Mouse (Mus musculus) heart, postnatal 0 days (tissue): ENCODE measurements around the gene Sars.

Source experiments
- CTCF ChIP-seq: IDR thresholded peaks from 2 replicates; pipeline ENCODE4 v1.5.1; 2016; ENCODE audit warnings: antibody characterized with exemption, control low read depth, low read depth
- EP300 ChIP-seq: IDR thresholded peaks from 2 replicates; pipeline ENCODE4 v1.6.1; 2016; ENCODE audit warnings: antibody characterized with exemption, low read depth

- TF ChIP-seq CTCF (no peak), EP300 (no peak)
Measured at GRCm38 (mm10) chr3:108383485-108384354, 61.3 kb downstream of the Sars start, which contains the start of gene Psrc1.
